Mouse (Mus musculus): ENCODE measurements at regions not wholly inside any gene's neighbourhood (a gene's known extent, or its start where the extent isn't known, plus 50 kb on each side); places are given as distances from the start of the nearest gene placed in this dataset.
A peak's percentile ranks its signal among the peaks of the same experiment; 100 is the strongest.

- DNase-seq (ENCODE audit: low spot score in 2 of 2): no peak
Measured at GRCm38 (mm10) chr10:68378212-68378611, 99.7 kb upstream of the Arid5b start.

- DNase-seq (ENCODE audit: low spot score in 2 of 2): no peak
Measured at GRCm38 (mm10) chr10:68377479-68377878, 98.9 kb upstream of the Arid5b start.

DNA sequence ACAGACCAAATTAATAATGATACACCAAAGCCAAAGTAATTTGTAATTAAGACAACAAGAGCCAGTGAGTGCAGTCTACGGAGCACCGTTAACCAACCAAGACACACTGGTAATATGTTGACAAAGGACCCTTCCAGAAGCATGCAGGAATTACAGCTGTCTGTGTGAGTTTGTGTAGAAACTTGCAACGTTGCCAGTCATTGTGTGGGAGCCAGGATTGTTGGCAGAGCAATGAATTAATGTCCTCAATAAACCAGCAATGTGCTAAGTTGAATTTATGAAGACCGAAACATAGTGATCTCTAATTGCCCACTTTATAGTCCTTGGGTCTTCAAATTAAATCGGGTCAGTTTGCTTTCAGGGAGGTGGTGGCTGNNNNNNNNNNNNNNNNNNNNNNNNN is 95.3 kb upstream of the Arid5b start:
- no peak for DNase-seq (ENCODE audit: low spot score in 2 of 2)

DNA sequence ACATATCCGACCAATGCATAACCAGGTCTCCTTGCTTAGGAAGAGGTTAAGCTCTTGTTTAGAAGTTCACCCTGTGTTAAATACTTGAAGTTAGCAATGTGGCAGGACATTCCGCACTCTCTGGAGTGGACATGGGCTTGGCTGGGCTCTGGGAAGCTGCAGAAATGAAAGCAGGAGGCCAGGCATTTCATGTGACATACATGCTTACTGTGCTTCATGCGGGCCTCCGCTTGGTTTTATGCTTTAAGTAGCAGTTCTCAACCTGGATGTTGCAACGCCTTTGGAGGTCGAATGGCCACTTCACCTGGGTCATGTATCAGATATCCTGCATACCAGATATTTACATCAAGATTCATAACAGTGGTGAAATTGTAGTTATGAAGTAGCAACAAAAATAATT is 93.2 kb upstream of the Arid5b start:
- DNase-seq (ENCODE audit: low spot score in 2 of 2): no peak

GRCm38 (mm10) chr10:68370986-68371385 is 92.4 kb upstream of the Arid5b start:
- DNase-seq (ENCODE audit: low spot score in 2 of 2): no peak

DNA sequence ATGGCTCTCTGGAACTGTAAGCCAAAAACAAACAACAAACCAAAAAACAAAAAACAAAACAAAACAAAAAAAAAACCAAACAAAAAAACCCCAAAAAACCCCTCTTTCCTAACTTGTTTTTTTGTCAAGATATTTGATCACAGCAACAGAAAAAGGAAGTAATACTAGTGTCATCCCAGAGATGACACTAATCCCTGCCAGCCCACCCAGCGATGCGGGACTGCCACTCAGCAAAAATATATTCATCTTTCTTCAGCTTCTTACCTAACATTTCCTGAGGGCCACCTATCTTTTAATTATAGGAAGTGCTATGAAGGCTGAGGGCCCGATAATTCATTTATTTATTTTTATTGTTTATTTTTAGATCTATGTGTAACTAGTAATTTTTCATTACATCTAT is 88.3 kb upstream of the Arid5b start:
- DNase-seq (ENCODE audit: low spot score in 2 of 2): no peak

GRCm38 (mm10) chr10:68360765-68361483 is 82.4 kb upstream of the Arid5b start:
- no peak for DNase-seq (ENCODE audit: low spot score in 2 of 2)

GRCm38 (mm10) chr10:68359135-68359534 is 80.6 kb upstream of the Arid5b start:
- no peak for DNase-seq (ENCODE audit: low spot score in 2 of 2)

DNA sequence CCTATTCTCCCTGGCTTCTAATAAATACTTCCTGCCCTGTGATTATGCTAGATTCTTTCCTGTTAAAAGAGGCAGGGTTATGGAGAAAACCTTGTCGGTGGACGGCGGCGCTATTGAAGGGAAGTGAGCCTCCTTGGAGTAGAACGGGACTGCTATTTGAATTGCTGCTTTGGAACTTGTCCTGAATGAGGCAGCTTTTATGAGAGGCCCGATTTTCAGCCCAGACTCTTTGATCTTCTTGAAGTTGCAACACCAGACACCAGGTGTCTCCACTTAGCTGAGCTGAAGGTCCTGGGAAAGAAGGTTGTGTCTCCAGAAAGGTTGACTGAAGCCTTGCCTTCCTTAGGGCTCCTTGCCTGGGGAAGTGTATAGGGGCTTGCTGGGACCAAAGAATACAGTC is 78.4 kb upstream of the Arid5b start:
- peak in 1 of 2 experiments; percentile 29 for DNase-seq (ENCODE audit: low spot score in 2 of 2)

- no peak for DNase-seq (ENCODE audit: low spot score in 2 of 2)
Measured at GRCm38 (mm10) chr10:68356521-68356920, 78.0 kb upstream of the Arid5b start.

DNA sequence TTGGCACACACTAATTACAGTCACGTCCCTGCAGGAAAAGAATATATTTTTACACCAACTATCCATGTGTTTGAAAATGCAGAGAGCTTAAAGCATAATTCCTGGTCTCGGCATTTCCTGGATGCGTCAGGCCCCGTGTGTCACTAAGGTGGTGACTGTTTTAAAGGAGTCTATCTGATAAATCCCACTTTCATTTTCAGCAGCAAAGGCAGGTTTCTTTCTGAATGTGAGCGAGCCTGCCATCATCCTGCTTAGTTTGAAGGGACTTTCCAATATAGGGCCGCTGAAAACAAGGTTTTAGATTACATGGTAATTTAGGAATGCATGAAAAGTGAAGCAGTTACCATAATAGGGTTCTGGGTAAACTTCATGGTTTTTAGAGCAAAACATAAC is 77.5 kb upstream of the Arid5b start:
- no peak for DNase-seq (ENCODE audit: low spot score in 2 of 2)

- DNase-seq (ENCODE audit: low spot score in 2 of 2): no peak
Measured at GRCm38 (mm10) chr10:68355471-68356092, 77.0 kb upstream of the Arid5b start.

GRCm38 (mm10) chr10:68354335-68355231 is 76.0 kb upstream of the Arid5b start:
- no peak for DNase-seq (ENCODE audit: low spot score in 2 of 2)

- no peak for DNase-seq (ENCODE audit: low spot score in 2 of 2)
Measured at GRCm38 (mm10) chr10:68353692-68354232, 75.2 kb upstream of the Arid5b start.

GRCm38 (mm10) chr10:68351841-68352555 is 73.5 kb upstream of the Arid5b start:
- no peak for DNase-seq (ENCODE audit: low spot score in 2 of 2)

GRCm38 (mm10) chr10:68351441-68351840 is 72.9 kb upstream of the Arid5b start:
- no peak for DNase-seq (ENCODE audit: low spot score in 2 of 2)

DNA sequence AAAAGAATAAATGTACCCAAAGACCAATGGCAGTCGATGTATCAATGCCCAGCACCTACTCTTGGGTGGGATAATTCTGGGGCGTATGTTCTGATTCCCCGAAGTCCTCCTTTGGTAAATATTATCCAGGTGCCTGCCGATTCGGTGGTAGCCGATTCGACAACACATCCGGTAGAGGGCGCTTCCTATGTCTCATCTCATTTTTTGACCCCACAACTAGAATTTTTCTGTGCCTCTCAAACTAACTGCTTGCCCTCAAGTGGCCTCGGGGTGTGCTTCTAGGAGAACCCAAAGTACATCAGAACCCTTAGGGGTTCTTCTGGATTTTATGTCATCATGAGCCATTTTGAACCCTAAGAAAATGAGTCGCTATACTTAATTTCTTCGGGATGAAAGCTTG is 72.3 kb upstream of the Arid5b start:
- no peak for DNase-seq (ENCODE audit: low spot score in 2 of 2)

DNA sequence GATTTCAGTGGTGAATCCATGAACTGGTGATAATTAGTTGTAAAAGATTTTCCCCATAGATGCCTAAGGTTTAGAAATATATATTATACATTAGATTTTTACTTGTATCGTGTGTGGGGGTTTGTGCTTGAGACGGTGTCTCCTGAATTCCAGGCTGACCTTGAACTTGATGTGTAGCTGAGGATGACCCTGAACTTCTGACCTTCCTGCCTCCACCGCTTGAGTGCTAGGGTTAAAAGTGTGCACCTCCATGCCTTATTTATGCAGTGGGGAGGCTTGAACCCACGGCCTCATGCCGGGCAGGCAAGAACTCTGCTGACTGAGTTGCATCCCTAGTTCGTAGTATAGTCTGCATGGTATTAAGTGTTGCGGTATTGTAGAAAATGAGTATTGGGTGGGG is 69.3 kb upstream of the Arid5b start:
- DNase-seq (ENCODE audit: low spot score in 2 of 2): no peak

DNA sequence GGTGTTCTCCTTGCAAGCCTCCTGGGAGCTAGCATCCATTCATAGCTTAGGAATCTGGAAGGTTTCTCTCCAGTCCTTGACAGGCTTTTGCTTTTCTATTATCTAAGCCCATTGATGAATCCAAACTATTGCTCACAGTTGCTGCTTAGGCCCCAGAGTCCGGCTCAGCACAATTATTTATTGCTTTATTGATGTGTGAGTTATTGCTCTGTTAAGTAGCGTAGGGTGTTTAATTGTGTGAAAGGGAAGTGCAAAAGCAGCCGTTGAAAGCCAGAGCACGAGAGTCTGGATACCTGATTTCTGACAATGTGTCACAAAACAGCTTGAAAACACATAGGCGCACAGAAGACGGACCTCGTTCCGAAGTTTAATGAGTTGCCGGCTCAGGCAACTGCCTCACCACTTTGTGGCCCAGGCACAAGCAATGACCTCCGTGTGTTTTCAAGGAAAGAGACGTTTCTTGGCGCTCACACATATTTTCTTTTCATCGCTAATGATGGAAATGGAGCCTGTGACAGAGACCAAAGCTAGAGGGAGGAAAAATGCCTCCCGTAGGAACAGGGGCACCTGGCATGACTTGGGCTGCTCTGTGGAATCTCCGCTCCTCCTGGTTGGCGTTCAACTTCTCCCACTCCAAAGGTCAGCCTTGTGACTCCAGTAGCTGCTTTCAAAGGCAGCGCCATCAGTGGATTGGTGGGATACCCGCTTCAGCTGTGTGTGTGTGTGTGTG is 66.6 kb upstream of the Arid5b start:
- no peak for DNase-seq (ENCODE audit: low spot score in 2 of 2)

DNA sequence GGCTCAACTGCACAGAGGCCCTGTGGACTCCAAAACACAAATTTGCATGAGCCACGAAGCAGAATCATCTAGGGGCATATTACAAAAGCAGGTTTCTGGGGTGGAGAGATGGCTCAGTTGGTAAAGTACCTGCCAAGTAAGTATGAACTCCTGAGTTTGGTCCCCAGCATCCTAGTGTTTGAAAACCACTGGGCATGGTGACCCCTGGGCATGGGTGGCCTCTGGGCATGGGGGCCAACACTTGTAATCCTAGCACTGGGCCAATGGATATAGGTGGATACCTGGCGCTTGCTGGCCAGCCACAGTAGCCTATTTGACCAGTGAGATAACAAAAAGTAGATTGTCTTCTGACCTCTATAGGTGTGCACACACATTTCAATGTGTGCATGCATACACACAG is 65.7 kb upstream of the Arid5b start:
- DNase-seq (ENCODE audit: low spot score in 2 of 2): no peak

DNA sequence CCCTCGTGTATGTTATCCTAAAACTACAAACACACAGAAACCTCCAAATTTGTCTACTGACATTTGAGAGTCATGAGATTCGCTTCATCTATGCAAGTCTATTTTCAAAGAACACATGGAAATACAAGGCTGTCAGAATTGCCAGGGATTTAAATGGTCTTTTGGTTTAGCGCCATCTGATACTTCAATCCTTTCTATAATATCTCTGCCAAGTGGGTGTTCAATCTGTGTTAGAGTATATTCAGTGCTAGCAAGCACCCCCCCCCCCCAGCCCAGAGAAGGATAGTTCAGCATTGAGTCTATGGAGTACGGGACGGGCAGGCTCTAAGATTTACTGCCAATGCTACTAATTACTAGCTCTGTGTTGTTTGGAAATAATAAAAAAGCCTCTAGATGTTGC is 55.5 kb upstream of the Arid5b start:
- no peak for DNase-seq (ENCODE audit: low spot score in 2 of 2)
